Mouse (Mus musculus) induced T-regulatory cell, adult 2 months (primary cell): Measurements from ENCODE around the gene Tmem91.
"Not testable (repeated sequence)": the region's sequence is repeated elsewhere in the genome, so short reads cannot be mapped to it uniquely, and the experiment has no call there.

ENCODE experiments used
- DNase-seq: peaks from one replicate; pipeline ENCODE4 v3.0.0-alpha.2; 2012; ENCODE audit warnings: low read depth

Tmem91 gene

GRCm38 (mm10) chr7:25674719-25675300 is at the start of gene Tmem91:
Tmem91 (minus strand) TSS chr7:25675166.
- peak; percentile 44 for DNase-seq

- not testable (repeated sequence) for DNase-seq
Observed at GRCm38 (mm10) chr7:25721776-25722175, 46.8 kb upstream of the Tmem91 start.

DNA sequence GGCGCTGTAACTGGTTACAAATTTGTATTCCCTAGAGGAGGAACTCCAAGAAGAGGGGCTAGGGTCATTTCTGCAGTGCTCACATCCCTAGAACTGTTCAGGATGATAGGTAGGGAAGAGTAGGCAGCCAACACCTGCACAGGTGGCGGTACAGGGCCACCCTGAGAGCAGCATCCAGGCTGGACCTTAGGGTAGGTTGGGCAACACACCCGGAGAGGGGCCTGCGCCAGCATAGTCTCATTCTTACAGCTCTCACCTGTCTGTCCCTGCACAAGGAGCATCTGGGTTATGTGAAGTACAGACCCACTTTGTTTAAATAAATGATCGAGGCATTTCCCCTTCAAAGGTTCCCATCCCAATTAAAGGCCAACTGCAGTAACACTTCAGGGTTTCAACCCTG is 45.8 kb upstream of the Tmem91 start:
- DNase-seq, result no peak

GRCm38 (mm10) chr7:25719761-25720610 is 45.0 kb upstream of the Tmem91 start:
- peak; percentile 81 for DNase-seq

DNA sequence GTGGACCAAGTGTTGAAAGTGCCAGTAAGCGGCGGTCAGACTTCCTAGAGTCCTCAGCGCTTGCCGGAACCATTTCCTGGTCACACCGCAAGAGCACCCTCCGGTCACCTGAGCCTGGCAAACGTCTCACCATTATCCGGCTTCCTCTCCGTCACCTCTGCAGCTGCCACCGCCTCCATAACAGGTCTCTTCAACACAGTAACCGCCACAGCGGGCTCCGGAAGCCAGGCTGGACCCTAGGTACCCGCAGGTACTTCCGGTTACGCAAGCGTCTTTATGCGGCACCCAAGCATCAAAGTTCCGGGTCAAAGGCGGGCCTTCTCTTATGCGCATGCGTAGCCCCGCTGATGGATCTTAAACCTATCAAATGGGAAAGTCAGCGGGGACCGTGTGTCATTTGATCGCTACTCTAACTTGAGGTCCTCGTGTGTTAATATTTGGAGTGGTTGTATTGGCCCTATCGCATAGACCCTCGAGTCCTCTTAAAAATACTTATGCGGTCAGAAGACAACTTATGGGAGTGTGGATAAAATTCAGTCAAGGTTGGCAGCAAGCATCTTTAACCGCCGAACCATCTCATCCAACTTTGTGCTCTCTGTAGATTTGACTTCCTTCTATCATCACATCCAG is 43.9 kb upstream of the Tmem91 start, which contains the start of gene Ccdc97:
TSS of gene Ccdc97 (minus strand) at position 301 of the 630 bp plus-strand sequence.
- peak; percentile 99 for DNase-seq

- DNase-seq, result peak; percentile 25
Observed at GRCm38 (mm10) chr7:25717478-25717877, 42.5 kb upstream of the Tmem91 start.

DNA sequence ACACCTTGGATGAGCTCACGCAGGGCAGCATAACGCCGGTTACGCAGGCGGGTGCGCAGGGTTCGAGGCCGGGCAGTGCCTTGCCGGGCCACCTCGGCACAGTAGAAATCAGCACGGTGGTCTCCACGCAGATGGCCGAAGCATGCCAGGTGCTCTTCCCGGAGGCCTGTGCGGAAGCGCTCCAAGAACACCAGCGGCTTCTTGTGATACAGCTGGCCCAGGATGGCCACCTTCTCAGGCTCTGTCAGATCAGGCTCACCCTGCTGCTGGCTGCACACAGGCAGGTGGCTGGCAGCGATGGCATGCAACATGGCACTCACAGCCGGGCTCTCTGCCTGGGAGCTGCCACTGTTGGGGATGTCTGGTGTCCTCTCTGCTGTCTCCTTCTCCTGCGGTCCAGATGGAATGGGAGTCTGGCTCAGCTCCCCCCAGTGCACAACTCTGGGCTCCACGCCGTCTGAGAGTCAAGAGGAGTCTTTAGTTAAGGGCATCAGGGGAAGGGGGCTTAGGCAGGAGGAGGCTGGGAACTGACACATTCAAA is 40.8 kb upstream of the Tmem91 start:
- DNase-seq, result no peak

GRCm38 (mm10) chr7:25714581-25714980 is 39.6 kb upstream of the Tmem91 start:
- no peak for DNase-seq

DNA sequence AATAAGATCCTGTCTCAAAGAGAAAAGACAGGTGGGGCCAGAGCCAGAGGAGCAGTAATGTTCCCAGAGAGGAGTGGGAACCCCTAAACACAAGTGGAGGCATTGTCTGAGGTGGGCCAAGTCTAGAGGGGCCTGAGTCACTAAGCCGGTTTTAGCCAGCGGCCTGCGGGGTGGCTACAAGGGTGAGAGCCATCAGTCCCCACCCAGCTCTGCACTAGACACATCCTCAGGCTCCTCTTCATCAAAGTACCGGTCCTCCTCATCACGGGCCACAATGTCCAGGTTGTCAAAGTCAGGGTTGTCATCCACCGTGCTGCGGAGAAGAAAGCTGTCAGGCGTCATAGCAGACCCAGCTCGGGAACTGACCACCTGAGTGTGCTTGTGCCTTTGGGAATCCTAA is 37.8 kb upstream of the Tmem91 start:
- DNase-seq, result no peak

DNA sequence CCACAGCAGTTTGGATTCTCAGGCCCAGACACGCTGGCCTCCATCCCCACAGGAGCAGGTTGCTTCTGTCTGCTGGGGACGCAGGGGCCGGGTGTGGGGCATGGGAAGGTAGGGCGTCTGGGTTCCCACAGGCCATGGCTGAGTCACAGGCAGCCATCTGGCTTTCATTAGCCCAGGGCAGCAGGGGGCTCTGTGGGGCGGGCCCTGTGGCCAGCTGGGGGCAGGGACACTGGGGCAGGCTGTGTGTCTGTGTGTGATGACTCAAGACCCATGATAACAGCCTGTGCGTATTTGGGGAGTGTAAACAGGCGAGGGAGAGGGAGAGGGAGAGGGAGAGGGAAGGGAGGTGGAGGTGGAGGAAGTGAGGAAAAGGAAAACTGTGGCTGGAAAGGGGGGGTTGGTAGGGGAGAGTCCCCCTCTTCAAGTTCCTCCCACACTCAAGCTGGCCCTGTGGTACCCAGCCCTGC is 36.8 kb upstream of the Tmem91 start:
- DNase-seq, result peak; percentile 25

GRCm38 (mm10) chr7:25711165-25711564 is 36.2 kb upstream of the Tmem91 start:
- DNase-seq, result peak; percentile 15

DNA sequence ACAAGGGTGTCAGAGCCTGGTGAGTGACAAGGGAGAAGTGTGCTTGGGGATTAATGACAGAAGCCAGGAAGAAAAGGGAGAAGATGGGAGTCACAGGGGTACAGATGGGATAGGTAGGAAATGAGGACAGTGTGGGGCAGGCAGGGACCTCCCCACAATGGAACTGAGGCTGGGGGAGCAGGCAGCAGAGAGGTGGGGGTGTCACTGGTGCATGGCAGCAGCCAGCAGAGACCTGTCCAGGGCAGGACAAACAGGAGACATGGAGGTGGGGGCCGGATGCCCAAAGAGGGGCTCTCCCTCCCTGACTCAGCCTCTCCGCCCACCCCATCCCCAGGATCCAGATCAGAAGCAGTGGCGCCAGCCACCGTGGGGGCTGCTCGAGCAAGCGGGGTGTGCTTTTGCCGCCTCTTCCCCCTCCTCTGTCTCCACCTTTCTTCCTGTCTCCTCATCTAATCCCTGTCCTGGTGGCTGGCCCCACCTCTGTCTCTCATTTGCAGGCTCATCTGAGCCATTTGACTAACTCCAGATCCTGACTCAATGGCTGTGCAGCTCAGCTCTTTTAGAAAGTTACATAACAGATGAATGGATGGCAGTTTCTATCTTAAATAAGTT is 35.7 kb upstream of the Tmem91 start:
- peak; percentile 28 for DNase-seq

- no peak for DNase-seq
Observed at GRCm38 (mm10) chr7:25709961-25710360, 35.0 kb upstream of the Tmem91 start.

DNA sequence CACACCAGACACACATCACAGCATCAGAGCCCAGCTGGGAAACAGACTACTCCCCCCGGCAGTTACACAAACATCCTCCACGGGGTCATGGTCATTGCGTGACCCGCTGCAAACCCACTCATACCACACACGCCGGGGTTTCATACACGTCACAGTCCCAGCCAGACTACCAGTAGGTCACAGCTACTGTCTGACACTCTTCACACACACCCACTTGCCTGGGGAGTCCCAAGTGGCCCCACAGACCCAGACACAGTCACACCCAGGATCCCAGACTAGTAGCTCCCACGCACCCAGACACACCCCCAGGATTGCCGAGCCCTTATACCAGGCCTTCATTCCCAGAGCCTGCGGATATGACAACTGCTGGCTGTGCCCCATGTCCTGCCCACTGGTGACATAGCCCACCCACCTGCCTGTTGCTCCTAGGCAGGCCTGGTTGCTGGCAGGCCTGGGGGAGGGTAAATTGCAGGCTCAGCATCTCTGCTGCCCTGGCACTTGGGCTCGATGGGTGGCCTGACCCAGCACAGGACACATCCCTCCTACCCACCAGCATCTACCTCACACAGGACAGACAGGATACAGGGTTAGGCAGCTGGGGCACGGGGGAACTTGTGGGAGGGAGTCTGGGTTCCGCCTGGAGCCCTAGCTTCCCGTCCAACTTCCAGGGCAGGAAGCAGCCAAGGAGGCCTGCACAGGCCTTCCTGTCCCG is 32.8 kb upstream of the Tmem91 start:
- DNase-seq, result peak; percentile 67

DNA sequence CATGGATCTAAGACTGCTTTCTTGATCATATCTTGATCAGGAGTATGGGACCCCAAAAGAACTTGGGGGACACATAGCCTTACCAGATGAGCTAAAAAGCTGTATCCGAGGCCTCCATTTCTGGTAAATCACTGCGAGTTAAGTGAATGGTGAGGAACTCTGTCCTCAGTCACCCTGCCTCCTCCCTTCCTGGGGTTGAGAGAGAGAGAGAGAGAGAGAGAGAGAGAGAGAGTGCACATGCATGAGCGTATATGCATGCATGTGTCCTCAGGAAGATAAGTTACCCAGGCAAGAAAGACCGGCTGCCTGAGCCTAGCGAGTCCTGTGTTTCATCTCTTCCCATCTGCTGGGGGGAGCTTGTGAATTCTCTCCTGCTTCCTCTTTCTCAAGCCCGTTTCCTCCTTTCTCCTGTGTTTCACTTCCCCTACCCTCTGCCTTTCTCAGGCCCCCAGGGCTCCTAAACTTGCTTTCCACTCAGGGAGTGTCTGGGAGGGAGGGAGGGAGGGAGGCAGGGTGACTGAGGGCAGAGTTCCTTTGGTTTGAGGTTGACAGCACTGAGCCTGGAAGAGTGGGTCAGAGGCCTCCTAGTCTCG is 31.7 kb upstream of the Tmem91 start:
- DNase-seq, result no peak

- DNase-seq, result peak; percentile 40
Observed at GRCm38 (mm10) chr7:25705801-25706251, 30.9 kb upstream of the Tmem91 start.

DNA sequence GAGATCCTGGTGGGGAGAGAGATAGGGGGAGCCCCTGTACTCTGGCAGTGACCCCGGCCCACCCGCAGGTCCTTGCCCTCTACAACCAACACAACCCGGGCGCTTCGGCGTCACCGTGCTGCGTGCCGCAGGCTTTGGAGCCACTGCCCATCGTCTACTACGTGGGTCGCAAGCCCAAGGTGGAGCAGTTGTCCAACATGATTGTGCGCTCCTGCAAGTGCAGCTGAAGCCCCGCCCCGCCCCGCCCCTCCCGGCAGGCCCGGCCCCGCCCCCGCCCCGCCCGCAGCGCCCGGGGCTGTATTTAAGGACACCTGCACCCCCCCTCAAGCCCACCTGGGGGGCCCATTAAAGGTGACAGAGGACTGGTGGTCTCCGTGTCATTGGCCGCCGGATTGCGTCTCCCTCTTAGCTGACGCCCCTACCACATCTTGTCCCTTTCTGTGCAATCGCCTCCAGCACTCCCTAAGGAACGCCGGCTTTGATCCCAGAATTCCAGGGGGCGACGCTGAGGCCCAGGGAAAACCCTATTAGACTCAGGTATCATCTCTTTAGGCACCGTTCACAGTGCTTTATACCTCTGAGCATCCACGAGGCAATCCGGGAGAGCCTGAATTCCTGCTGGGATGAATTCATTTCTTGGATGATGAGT is 29.9 kb upstream of the Tmem91 start:
- DNase-seq, result no peak

DNA sequence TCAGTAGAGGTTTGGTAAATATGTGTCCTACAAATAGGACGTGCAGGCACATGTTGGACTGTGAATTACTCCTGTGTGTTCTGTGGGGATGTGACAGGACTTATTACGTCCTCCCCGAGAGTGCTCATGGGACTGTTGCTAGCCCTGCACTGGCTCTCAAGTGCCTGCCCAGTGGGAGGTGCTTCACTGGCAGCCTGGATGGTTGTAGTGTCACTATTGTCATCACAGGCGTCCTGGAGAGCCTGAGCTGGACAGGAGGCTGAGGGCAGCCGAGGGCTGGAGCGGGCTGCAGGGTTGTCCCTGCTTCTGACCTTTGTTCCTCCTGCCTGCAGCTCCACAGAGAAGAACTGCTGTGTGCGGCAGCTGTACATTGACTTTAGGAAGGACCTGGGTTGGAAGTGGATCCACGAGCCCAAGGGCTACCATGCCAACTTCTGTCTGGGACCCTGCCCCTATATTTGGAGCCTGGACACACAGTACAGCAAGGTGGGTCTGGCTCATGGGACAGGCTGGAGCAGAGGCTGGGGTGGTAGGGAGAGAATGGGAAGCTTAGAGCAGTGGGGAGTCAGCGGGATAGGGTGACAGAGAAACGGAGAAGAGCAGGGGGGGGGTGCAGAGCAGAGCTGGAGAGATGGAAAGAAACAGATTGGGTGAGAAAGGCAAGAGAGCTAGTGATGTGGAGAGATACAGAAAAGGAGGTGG is 29.0 kb upstream of the Tmem91 start:
- DNase-seq, result no peak

DNA sequence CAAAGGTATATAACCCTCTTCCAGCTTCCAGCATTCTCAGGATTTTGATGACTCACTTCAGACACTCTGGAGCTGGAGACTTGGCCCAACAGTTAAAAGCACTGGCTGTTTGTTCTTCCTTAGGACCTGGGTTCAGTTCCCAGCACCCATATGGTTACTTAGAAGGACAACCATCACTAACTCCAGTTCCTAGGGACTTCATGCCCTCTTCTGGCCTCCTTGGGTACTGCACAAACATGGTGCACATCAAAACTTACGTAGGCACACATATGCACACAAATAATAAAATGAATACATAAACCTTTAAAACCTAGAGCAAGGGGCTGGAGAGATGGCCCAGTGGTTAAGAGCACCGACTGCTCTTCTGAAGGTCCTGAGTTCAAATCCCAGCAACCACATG is 27.4 kb upstream of the Tmem91 start:
- DNase-seq, result peak; percentile 58

- peak; percentile 54 for DNase-seq
Observed at GRCm38 (mm10) chr7:25700732-25701131, 25.8 kb upstream of the Tmem91 start.
